Mouse (Mus musculus) spleen, adult 2 months (tissue): Measurements from ENCODE around the gene Shroom3. TPM values are rescaled to one million over a fixed set of nuclear protein-coding genes. Genes with fewer than 3 reads are reported as not detected.

Source experiments
- DNase-seq, 2 experiments: peaks; one replicate each; pipeline versions ENCODE4 v3.0.0 to v3.0.0-alpha.2; 2012 to 2021; ENCODE audit warnings: low spot score in 2 of 2, low read depth in 1 of 2
- H3K27ac ChIP-seq: fragments of 200-500 bp; 2 replicates; pipeline ENCODE4 v1.5.1; 2012; ENCODE audit warnings: low read length, inconsistent platforms; ENCODE audit not compliant: insufficient read depth
- H3K27me3 ChIP-seq: fragments of 200-500 bp; 2 replicates; pipeline ENCODE4 v1.6.1; 2012; ENCODE audit warnings: mild to moderate bottlenecking, moderate library complexity, low read length, inconsistent platforms; ENCODE audit not compliant: control insufficient read depth, insufficient read depth
- H3K36me3 ChIP-seq: fragments of 200-500 bp; 2 replicates; pipeline ENCODE4 v1.6.1; 2012; ENCODE audit warnings: mild to moderate bottlenecking, low read length, inconsistent platforms; ENCODE audit not compliant: control insufficient read depth, insufficient read depth
- H3K4me1 ChIP-seq: fragments of 200-500 bp; 2 replicates; pipeline ENCODE4 v1.6.1; 2011; ENCODE audit warnings: inconsistent platforms; ENCODE audit not compliant: control insufficient read depth, insufficient read depth, insufficient read length
- H3K4me3 ChIP-seq: fragments of 200-500 bp; 2 replicates; pipeline ENCODE4 v1.5.1; 2011; ENCODE audit warnings: mild to moderate bottlenecking, inconsistent platforms; ENCODE audit not compliant: insufficient read depth, insufficient read length; ENCODE audit errors: extremely low read depth
- CTCF ChIP-seq: fragments of 200-500 bp; IDR thresholded peaks from 2 replicates; pipeline ENCODE4 v1.5.1; 2011; ENCODE audit warnings: mild to moderate bottlenecking, inconsistent platforms; ENCODE audit not compliant: insufficient read depth, insufficient read length, insufficient replicate concordance; ENCODE audit errors: extremely low read depth
- POLR2A ChIP-seq: fragments of 200-500 bp; IDR thresholded peaks from 2 replicates; pipeline ENCODE4 v1.6.1; 2011; ENCODE audit warnings: low read depth, low read length, inconsistent platforms
- WGBS: fragments of 180-500 bp; shearing (Covaris S2); methylation state at CpG from one replicate; pipeline ENCODE4 v1.1.7; 2018; 5-methylcytosine and 5-hydroxymethylcytosine counted together
- polyA plus RNA-seq: library from polyadenylated mRNA; depleted of rRNA; stranded (reverse); fragments of >200 nt; gene quantifications from 2 replicates; pipeline ENCODE4 v1.2.3, GENCODE M21; 2012; rRNA removed

The Shroom3 gene
- polyA plus RNA-seq, 1 experiment: 9.9 TPM

DNA sequence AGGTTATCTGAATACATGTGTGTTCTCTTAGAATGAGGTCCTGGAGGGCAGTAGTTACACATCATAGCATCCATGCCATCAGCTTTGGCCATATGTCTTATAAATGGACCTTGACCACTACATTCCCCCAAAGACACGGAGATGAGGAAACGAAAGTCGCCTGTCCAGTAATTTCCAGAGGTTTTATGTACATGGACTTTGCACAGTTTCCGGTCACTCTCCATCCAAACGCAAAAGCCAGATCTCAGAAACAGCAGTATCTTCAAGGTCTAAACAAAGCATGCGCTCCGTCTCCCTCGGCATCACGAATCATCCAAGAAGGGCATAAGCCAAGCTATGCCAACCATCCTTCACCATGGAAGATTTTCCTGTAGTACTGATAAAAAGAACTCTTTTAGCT, 325.0 kb downstream of the Shroom3 start:
- Histone ChIP-seq H3K27ac (no peak overlapping the region), H3K36me3 (no peaks in the 10 kb centered on the region), H3K4me3 (no peak overlapping the region), H3K27me3 (peaks cover 6% of the 10 kb centered on the region; the same call in 1 of the 2 replicates), H3K4me1 (no peaks in the 10 kb centered on the region)
- no peak for DNase-seq
- 90% methylated on average over 9 of the region's 9 CpGs for WGBS
- TF ChIP-seq POLR2A (no peak), CTCF (no peak)

Other genes with a start within 250 kb of the Shroom3 start
- gene Nup54, start 248.2 kb upstream of the Shroom3 start, polyA plus RNA-seq: 12.2 and 12.4 TPM in 2 replicates
- gene Scarb2, start 176.6 kb upstream of the Shroom3 start, polyA plus RNA-seq: 15.4 and 16.0 TPM in 2 replicates
- 0.12 and 0.19 TPM in 2 replicates for gene Fam47e, start 128.4 kb upstream of the Shroom3 start, polyA plus RNA-seq
- gene Stbd1, start 80.4 kb upstream of the Shroom3 start, polyA plus RNA-seq: 6.4 and 9.7 TPM in 2 replicates
- gene Ccdc158, start 8.2 kb upstream of the Shroom3 start, polyA plus RNA-seq: 0.11 and 0.21 TPM in 2 replicates